12 mouse cellular contexts compared by ENCODE assay signal in genomic region chr6:118327458-118327857, GRCm38 (mm10).
DNase-seq lines count a peak whose midpoint lies in the region; TF ChIP-seq lines count a peak whose summit lies in the region.
"Had no signal": no experiment of that assay in that cellular context is flagged by ENCODE, and none has a peak within 500 bp of the region (broad histone marks: within the 10 kb centered on the region; RNA-seq: fewer than 3 reads in every experiment).

No protein-coding gene starts in this region.

- WGBS in kidney, adult 2 months: 74% methylated on average over 6 of the region's 6 CpGs

- no peaks in the 10 kb centered on the region for H3K36me3 ChIP-seq in kidney, adult 2 months (ENCODE audit: control insufficient read depth, insufficient read depth, low read length)
- no peaks in the 10 kb centered on the region for H3K36me3 ChIP-seq in CH12.LX (replicated peaks in 1 of 2; ENCODE audit: control insufficient read depth in 1 of 2, insufficient read depth in 1 of 2, low read length in 1 of 2)
- H3K36me3 ChIP-seq: embryonic facial prominence, embryonic 12.5 days; hindbrain, embryonic 15.5 days had no signal

- TF ChIP-seq RAD21 in CH12.LX (IDR thresholded peaks at IDR 0.05; ENCODE audit: low read depth, low read length): peak; percentile 5; the same call in 1 of the 2 replicates

- H3K4me1 ChIP-seq in kidney, adult 2 months (ENCODE audit: control insufficient read depth, insufficient read depth, low read length): no peaks in the 10 kb centered on the region
- no peaks in the 10 kb centered on the region for H3K4me1 ChIP-seq in CH12.LX (ENCODE audit: control insufficient read depth in 1 of 2, insufficient read depth in 2 of 2)
- H3K4me1 ChIP-seq: embryonic facial prominence, embryonic 12.5 days; hindbrain, embryonic 15.5 days had no signal

- dilution Hi-C loops in CH12.LX (cut with MboI; ENCODE audit: extremely low pct_ligation_motif_present, extremely low pct_unique_long_range_greater_than_20kb, low sequenced_read_pairs): no loop called here

- H3K4me3 ChIP-seq in kidney, adult 2 months (ENCODE audit: insufficient read depth, low read depth, low read length): no peak overlapping the region
- no peak overlapping the region for H3K4me3 ChIP-seq in CH12.LX (replicated peaks in 1 of 3; ENCODE audit: low read depth in 2 of 3, low read length in 2 of 3, poor library complexity in 1 of 3)
- H3K4me3 ChIP-seq: embryonic facial prominence, embryonic 12.5 days; hindbrain, embryonic 15.5 days had no signal

- no peaks in the 10 kb centered on the region for H3K79me2 ChIP-seq in CH12.LX (replicated peaks; ENCODE audit: control insufficient read depth, extremely low read depth, insufficient read depth, poor library complexity, severe bottlenecking)

- H3K9ac ChIP-seq in CH12.LX (ENCODE audit: insufficient read depth, low read depth): no peak overlapping the region
- H3K9ac ChIP-seq: embryonic facial prominence, embryonic 12.5 days; hindbrain, embryonic 15.5 days had no signal

- H3K4me2 ChIP-seq in CH12.LX (ENCODE audit: insufficient read depth, low read depth, poor library complexity, severe bottlenecking): no peak overlapping the region
- H3K4me2 ChIP-seq: embryonic facial prominence, embryonic 12.5 days; hindbrain, embryonic 15.5 days had no signal

- no peaks in the 10 kb centered on the region for H3K27me3 ChIP-seq in kidney, adult 2 months (replicated peaks; ENCODE audit: control insufficient read depth, insufficient read depth, low read length)
- H3K27me3 ChIP-seq in CH12.LX (replicated peaks): peaks cover 79% of the 10 kb centered on the region
- H3K27me3 ChIP-seq: embryonic facial prominence, embryonic 12.5 days; hindbrain, embryonic 15.5 days had no signal

- in situ Hi-C loops in CH12.LX (cut with MboI; ENCODE audit: low pct_ligation_motif_present, low pct_unique_long_range_greater_than_20kb, low sequenced_read_pairs): no loop called here

- H3K9me3 ChIP-seq in CH12.LX (replicated peaks; ENCODE audit: low read length): peaks cover 7% of the 10 kb centered on the region
- H3K9me3 ChIP-seq: embryonic facial prominence, embryonic 12.5 days; hindbrain, embryonic 15.5 days had no signal

- DNase-seq in kidney, adult 2 months: no peak
- DNase-seq in kidney, adult 18-20 months: no peak
- DNase-seq in CH12.LX (ENCODE audit: extremely low read depth): peak; percentile 30
- peak; percentile 28 for DNase-seq in MEL-GATA-1-ER (ENCODE audit: extremely low read depth, low read depth)
- DNase-seq in induced T-regulatory cell, adult 2 months (ENCODE audit: low read depth): peak; percentile 55
- no peak for DNase-seq in ovary, postnatal 10 days (ENCODE audit: low spot score)
- no peak for DNase-seq in urinary bladder, postnatal 10 days (ENCODE audit: low spot score)
- no peak for DNase-seq in frontal cortex, postnatal 14 days (ENCODE audit: low spot score in 2 of 2)
- DNase-seq: adrenal gland, adult 2 months; lung, adult 18-20 months had no signal

- peak; percentile 25; the same call in 1 of the 2 replicates for TF ChIP-seq CTCF in kidney, adult 2 months (conservative IDR thresholded peaks at IDR 0.05; ENCODE audit: insufficient read depth, insufficient read length, low read depth, low read length)
- TF ChIP-seq CTCF in CH12.LX (conservative IDR thresholded peaks at IDR 0.05 in 1 of 2, IDR thresholded peaks at IDR 0.05 in 1 of 2; ENCODE audit: low read depth in 2 of 2, low read length in 2 of 2): peak; percentile 39 to 69; a peak in 3 of 4 replicates

- TF ChIP-seq POLR2A in kidney, adult 2 months (IDR thresholded peaks at IDR 0.05; ENCODE audit: low read depth, low read length): no peak
- no peak for TF ChIP-seq POLR2A in CH12.LX (IDR thresholded peaks at IDR 0.05; ENCODE audit: low read depth, low read length)

- no peak for TF ChIP-seq EP300 in CH12.LX (IDR thresholded peaks at IDR 0.05; ENCODE audit: low read length)

- H3K27ac ChIP-seq in kidney, adult 2 months (ENCODE audit: insufficient read depth, low read depth, low read length): no peak overlapping the region
- no peak overlapping the region for H3K27ac ChIP-seq in CH12.LX (ENCODE audit: insufficient read depth, low read depth)
- H3K27ac ChIP-seq: embryonic facial prominence, embryonic 12.5 days; hindbrain, embryonic 15.5 days had no signal

TF ChIP-seq in CH12.LX, 34 proteins besides CTCF, POLR2A, EP300 and RAD21:
- TF ChIP-seq ZMIZ1 (IDR thresholded peaks at IDR 0.05; ENCODE audit: low read depth, low read length) (no peak), SMC3 (IDR thresholded peaks at IDR 0.05; ENCODE audit: low read depth, low read length) (peak; percentile 47), NELFE (IDR thresholded peaks at IDR 0.05; ENCODE audit: low read depth, low read length) (no peak)

Comparison
In these comparisons a context has a peak if more than half of its experiments do, and no peak if none do; other contexts are left out.
1. DNase-seq: peak in CH12.LX (single experiment), MEL-GATA-1-ER (single experiment) and induced T-regulatory cell, adult 2 months (single experiment); none in kidney, adult 2 months (single experiment), kidney, adult 18-20 months (single experiment), ovary, postnatal 10 days (single experiment), urinary bladder, postnatal 10 days (single experiment) and frontal cortex, postnatal 14 days (0 of 2).